Mouse (Mus musculus) right cerebral cortex, adult 18-20 months (tissue): Measurements from ENCODE around the gene Trmt10b.

Source experiments
- DNase-seq: peaks from one replicate; pipeline ENCODE4 v3.0.0; 2022; ENCODE audit warnings: mixed read lengths

Trmt10b gene

DNA sequence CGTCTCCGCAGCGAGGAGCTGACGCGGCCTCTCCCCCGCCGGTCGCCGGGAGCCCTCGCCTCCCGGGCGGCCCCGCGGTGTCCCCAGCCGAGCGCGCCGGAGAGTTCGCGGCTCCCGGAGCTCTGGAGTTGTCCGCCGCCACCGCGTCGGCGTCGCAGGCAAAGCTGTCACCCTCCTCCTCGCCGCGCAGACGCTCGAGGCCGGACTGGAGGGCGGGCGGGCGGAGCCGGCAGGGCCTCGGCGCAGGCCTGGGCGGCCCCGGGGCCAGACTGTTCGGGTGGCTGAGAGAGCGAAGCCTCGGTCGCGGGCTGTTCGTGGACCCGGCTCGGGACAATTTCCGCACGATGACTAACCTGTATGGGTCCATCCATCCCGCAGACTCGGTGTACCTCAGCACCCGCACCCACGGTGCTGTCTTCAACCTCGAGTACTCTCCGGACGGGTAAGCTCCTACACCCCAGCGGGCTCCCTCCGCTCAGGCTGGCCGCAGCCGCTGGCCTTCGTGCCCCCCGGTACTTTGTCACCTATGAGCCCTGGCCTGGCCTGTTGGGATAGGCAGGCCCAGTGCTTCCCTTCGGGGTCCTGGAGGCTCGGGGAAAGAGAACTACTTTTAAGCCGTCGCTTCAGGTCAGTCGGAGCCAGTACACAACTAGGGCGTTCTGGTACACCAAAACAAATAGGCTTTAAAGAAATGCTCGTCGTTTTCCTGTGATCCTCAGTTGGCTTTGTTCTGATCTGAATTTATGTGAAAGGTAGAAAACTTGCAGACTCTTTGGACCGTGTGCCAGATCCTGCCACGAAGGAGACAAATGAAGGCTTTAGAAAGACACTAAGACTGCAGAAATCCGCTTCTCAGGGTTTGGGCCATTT, 45.6 kb downstream of the Trmt10b start, which contains the start of gene Exosc3:
Exosc3 (minus strand) TSS at position 447 of the 870 bp plus-strand sequence.
- DNase-seq: peak; percentile 47

- DNase-seq: no peak
These were observed 59.7 kb downstream of the Trmt10b start for GRCm38 (mm10) chr4:45356653-45357052.
